Mouse (Mus musculus) lung, embryonic 14.5 days (tissue): ENCODE measurements around the gene Bcl2a1b. TPM values are rescaled to one million over a fixed set of nuclear protein-coding genes. Genes with fewer than 3 reads are reported as not detected.
A peak's percentile ranks its signal among the peaks of the same experiment; 100 is the strongest.
"Not testable (repeated sequence)": the region's sequence is repeated elsewhere in the genome, so short reads cannot be mapped to it uniquely, and the experiment has no call there.

ENCODE experiments used
- ATAC-seq: fragments of 200-750 bp; cut with Nextera tagmentation; 2 replicates; pipeline ENCODE4 v1.8.0; 2017; ENCODE audit warnings: mild to moderate bottlenecking, moderate TSS enrichment, moderate library complexity; ENCODE audit not compliant: insufficient read depth
- DNase-seq: peaks from one replicate; pipeline ENCODE4 v3.0.0-alpha.2; 2015
- H3K27ac ChIP-seq: fragments of 300-500 bp; sonication (generic); 2 replicates; pipeline ENCODE4 v1.5.1; 2014; ENCODE audit warnings: low read depth, mild to moderate bottlenecking, moderate library complexity
- H3K27me3 ChIP-seq: fragments of 300-500 bp; sonication (generic); 2 replicates; pipeline ENCODE4 v1.6.1; 2014; ENCODE audit warnings: low read length, control low read depth; ENCODE audit not compliant: insufficient read depth
- H3K36me3 ChIP-seq: fragments of 300-500 bp; sonication (generic); 2 replicates; pipeline ENCODE4 v1.6.1; 2014; ENCODE audit warnings: control low read depth; ENCODE audit not compliant: insufficient read depth
- H3K4me1 ChIP-seq: fragments of 300-500 bp; sonication (generic); 2 replicates; pipeline ENCODE4 v1.6.1; 2014; ENCODE audit warnings: antibody characterized with exemption, control low read depth; ENCODE audit not compliant: insufficient read depth
- H3K4me2 ChIP-seq: fragments of 300-500 bp; sonication (generic); 2 replicates; pipeline ENCODE4 v1.6.1; 2014; ENCODE audit warnings: mild to moderate bottlenecking
- H3K4me3 ChIP-seq: fragments of 300-500 bp; sonication (generic); 2 replicates; pipeline ENCODE4 v1.5.1; 2014; ENCODE audit warnings: low read depth, low read length
- H3K9ac ChIP-seq: fragments of 300-500 bp; sonication (generic); 2 replicates; pipeline ENCODE4 v1.6.1; 2014
- H3K9me3 ChIP-seq: fragments of 300-500 bp; sonication (generic); 2 replicates; pipeline ENCODE4 v1.6.1; 2016; ENCODE audit warnings: low read depth, low read length, control low read depth
- CTCF ChIP-seq: IDR thresholded peaks from 2 replicates; pipeline ENCODE4 v1.5.1; 2016; ENCODE audit warnings: antibody characterized with exemption, low read depth
- WGBS: fragments of 180-500 bp; shearing (Covaris S2); extraction: QIAGEN DNeasy Blood & Tissue Kit; methylation state at CpG from one replicate; pipeline ENCODE4 v1.1.7; 2014; 5-methylcytosine and 5-hydroxymethylcytosine counted together
- polyA plus RNA-seq: library from polyadenylated mRNA; unstranded; fragments of >200 nt; fragmentation: Nextera tagmentation; extraction: Ambion mirVana; gene quantifications from 2 replicates; pipeline ENCODE4 v1.2.1, GENCODE M21; 2014

Gene Bcl2a1b
- polyA plus RNA-seq, 1 experiment from 2014 or later = 4.6 TPM

- peak within 1 kb of the TSS; percentile 63; the same call in 1 of the 2 replicates for H3K27ac ChIP-seq
- not testable (repeated sequence) for H3K9ac ChIP-seq
Measured at GRCm38 (mm10) chr9:89210353-89211064, 11.5 kb downstream of the Bcl2a1b start, which contains the start of gene Mthfs. Mthfs (plus strand) TSS chr9:89210676.

DNA sequence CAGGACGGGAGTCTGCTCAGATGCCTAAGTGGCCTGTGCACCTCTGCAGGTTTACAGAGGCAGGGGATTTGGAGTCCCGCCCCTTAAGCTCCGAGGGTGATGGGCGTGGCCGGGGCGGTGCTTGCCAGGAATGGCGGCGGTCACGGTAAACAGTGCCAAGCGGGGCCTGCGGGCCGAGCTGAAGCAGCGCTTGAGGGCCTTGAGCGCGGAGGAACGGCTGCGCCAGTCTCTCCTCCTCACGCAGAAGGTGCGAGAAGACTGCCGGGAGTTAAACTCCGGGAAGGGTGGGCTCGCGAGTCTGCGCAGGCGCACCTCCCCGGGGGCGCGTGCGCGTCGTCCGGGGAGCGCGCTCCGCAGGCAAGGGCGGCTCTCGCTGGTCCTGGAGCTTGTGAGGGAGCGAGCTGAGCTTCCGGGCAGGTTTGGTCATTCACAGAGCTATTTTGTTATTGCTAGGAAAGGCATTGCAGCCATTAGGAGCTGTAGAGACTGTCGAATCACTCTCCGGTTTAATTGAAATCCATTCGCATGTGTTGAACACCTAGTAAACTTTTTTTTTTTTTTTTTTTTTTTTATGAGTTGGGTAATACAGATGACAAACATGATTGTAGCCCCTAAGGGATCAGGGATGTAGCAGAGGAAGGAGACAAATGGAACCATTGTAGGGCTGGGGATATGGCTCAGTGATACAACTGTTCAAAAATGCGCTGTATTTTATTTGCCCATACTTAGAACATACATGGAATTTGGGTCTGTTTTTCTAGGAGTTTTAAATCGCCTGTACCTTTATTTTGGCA is 12.3 kb downstream of the Bcl2a1b start:
- H3K9ac ChIP-seq, H3K36me3 ChIP-seq, H3K9me3 ChIP-seq, H3K4me1 ChIP-seq, H3K27me3 ChIP-seq: not testable (repeated sequence)
- peak; percentile 12 for DNase-seq
- H3K27ac ChIP-seq = peak overlapping the region; percentile 60; the same call in 1 of the 2 replicates
- peak; percentile 95 for ATAC-seq
- H3K4me3 ChIP-seq = peak overlapping the region; percentile 29
- WGBS = 3% methylated on average over 17 of the region's 44 CpGs
- peak overlapping the region; percentile 46 for H3K4me2 ChIP-seq

More at GRCm38 (mm10) chr9:89210353-89211064, 11.5 kb downstream of the Bcl2a1b start, which contains the start of gene Mthfs:
- H3K9me3 ChIP-seq, H3K36me3 ChIP-seq, H3K4me1 ChIP-seq, H3K27me3 ChIP-seq: not testable (repeated sequence)
- peak; percentile 26 for DNase-seq
- Histone ChIP-seq H3K4me2 (peak within 1 kb of the TSS; percentile 49), H3K4me3 (peak within 1 kb of the TSS; percentile 29)
- ATAC-seq = peak; percentile 79
- WGBS = 20% methylated on average over 9 of the region's 12 CpGs

DNA sequence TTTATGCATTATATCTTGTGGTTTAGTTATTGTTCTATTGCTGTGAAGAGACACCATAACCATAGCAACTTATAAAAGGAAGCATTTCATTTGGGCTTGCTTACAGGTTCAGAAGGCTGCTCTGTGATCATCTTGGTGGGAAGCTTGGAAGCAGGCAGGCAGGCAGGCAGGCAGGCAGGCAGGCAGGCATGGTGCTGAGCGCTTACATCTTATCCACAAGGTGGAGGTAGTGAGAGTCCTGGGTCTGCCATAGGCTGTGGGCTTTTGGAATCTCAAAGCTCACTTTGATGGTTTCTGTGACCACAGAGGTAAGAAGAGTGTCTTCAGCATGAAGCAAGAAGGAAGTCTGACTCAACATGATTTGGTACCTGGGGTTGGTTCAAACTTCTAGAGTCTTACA is 13.4 kb downstream of the Bcl2a1b start:
- H3K9me3 ChIP-seq, H3K27me3 ChIP-seq, H3K4me1 ChIP-seq, DNase-seq, H3K4me2 ChIP-seq, H3K36me3 ChIP-seq, H3K9ac ChIP-seq, H3K27ac ChIP-seq, ATAC-seq, H3K4me3 ChIP-seq: not testable (repeated sequence)
- 23% methylated on average over 1 of the region's 1 CpGs for WGBS
- peak; percentile 30 for TF ChIP-seq CTCF

DNA sequence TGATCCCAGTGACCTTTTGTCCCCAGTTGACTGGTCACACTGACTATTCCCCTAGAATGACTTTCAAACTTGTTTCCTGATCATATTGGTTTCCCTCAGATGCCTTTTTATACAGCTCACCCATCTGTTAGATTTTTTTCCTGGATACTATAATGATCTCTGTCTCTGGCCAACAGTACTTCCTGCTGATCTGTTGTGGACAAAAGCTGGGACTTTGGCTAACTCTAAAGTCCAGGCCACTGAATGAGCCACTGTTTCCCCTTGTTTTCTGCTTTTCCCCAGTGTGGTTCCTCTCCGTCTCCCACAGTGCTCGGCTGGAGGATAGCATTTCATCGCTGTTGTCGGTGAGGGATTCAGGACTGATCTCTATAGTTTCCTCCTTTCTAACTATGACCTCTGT is 19.2 kb downstream of the Bcl2a1b start:
- not testable (repeated sequence) for H3K27me3 ChIP-seq, H3K4me3 ChIP-seq, H3K36me3 ChIP-seq, ATAC-seq, H3K27ac ChIP-seq, H3K9me3 ChIP-seq, H3K9ac ChIP-seq, H3K4me1 ChIP-seq, DNase-seq, H3K4me2 ChIP-seq
- WGBS = 85% methylated on average over 4 of the region's 4 CpGs

DNA sequence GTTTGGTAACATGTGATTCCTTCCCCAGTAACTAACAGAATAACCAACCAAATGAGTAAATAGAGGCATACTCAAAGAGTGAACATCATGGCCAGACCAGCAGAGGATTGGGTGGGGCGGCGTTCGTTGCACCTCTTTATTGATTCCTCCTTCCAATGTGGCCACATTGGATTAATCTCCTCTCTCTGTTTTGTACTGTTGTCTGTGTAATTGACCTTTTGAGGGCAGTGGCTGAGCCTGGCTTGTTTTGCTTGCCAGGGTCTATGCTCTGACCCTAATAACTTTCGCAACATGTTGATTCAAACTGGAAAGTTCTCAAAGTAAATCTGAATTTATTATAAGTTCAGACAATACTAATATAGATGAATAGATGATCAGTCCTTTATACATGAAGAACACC is 20.7 kb downstream of the Bcl2a1b start:
- not testable (repeated sequence) for H3K4me2 ChIP-seq, H3K9ac ChIP-seq, H3K27ac ChIP-seq, DNase-seq, ATAC-seq, H3K27me3 ChIP-seq, H3K4me1 ChIP-seq, H3K9me3 ChIP-seq, H3K36me3 ChIP-seq, H3K4me3 ChIP-seq
- WGBS = 86% methylated on average over 3 of the region's 4 CpGs

DNA sequence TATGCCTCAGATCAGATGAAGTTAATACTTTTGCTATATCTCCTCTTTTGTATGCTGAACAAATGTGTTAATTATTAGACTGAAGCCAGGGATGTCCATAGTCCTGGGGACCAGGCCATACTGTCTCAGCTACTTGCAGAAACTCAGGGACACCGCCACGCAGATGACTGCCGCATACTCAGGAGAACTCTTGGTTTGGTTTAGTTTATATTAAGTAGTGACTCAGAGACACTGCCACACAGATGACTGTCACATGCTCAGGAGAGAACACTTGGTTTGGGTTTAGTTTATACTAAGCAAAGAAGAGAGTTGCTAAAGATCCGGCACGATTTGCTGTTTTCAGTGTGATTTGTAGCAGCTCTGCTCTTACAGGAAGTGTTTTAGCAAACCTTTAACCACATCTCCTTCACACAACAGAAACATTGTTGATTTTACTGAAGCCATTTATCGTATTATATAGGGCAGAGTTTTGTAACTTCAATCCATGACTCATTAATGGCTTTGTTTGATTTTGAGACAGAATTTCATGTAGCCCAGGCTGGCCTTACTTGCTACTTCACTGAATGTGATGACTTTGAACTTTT is 21.8 kb downstream of the Bcl2a1b start:
- not testable (repeated sequence) for H3K27ac ChIP-seq, DNase-seq, H3K9ac ChIP-seq, H3K4me3 ChIP-seq, H3K9me3 ChIP-seq, H3K27me3 ChIP-seq, H3K36me3 ChIP-seq, ATAC-seq, H3K4me1 ChIP-seq, H3K4me2 ChIP-seq
- WGBS = 70% methylated on average over 6 of the region's 6 CpGs

- DNase-seq (peak; percentile 54), ATAC-seq (no peak)
- H3K27me3 ChIP-seq = no peaks in the 10 kb centered on the region
- peak; percentile 43 for TF ChIP-seq CTCF
- H3K36me3 ChIP-seq = no peaks in the 10 kb centered on the region
- no peak overlapping the region for H3K4me2 ChIP-seq
- no peak overlapping the region for H3K4me3 ChIP-seq
- H3K9me3 ChIP-seq = no peaks in the 10 kb centered on the region
- no peaks in the 10 kb centered on the region for H3K4me1 ChIP-seq
- 39% methylated on average over 4 of the region's 4 CpGs for WGBS
- H3K9ac ChIP-seq = no peak overlapping the region
- H3K27ac ChIP-seq = no peak overlapping the region
Measured at GRCm38 (mm10) chr9:89226071-89226470, 27.1 kb downstream of the Bcl2a1b start.
